Mouse (Mus musculus) brain, embryonic 14.5 days (tissue): ENCODE measurements at regions not wholly inside any gene's neighbourhood (a gene's known extent, or its start where the extent isn't known, plus 50 kb on each side); places are given as distances from the start of the nearest gene placed in this dataset.

Experiments
- CTCF ChIP-seq: fragments of 200-500 bp; IDR thresholded peaks from 2 replicates; pipeline ENCODE4 v1.5.1; 2012; ENCODE audit warnings: inconsistent platforms, mild to moderate bottlenecking, moderate library complexity, borderline replicate concordance; ENCODE audit not compliant: insufficient read depth, insufficient read length; ENCODE audit errors: extremely low read depth
- POLR2A ChIP-seq: fragments of 200-500 bp; IDR thresholded peaks from 2 replicates; pipeline ENCODE4 v1.6.1; 2012; ENCODE audit warnings: mild to moderate bottlenecking, inconsistent platforms, borderline replicate concordance; ENCODE audit not compliant: poor library complexity, insufficient read depth, insufficient read length, severe bottlenecking; ENCODE audit errors: extremely low read depth

GRCm38 (mm10) chrX:16450496-16451078 is 72.1 kb upstream of the Cypt1 start:
- TF ChIP-seq POLR2A (no peak), CTCF (peak; percentile 65; the same call in 1 of the 2 replicates)
